Mouse (Mus musculus) liver, adult 2 months (tissue): ENCODE results near the gene Srp9. TPM values are rescaled to one million over a fixed set of nuclear protein-coding genes. Genes with fewer than 3 reads are reported as not detected.

Experiments
- DNase-seq: peaks from one replicate; pipeline ENCODE4 v3.0.0-alpha.2; 2011; ENCODE audit warnings: low read depth, low spot score; ENCODE audit errors: extremely low read depth
- H3K27ac ChIP-seq: fragments of 200-500 bp; replicated peaks from 2 replicates; pipeline ENCODE4 v1.5.1; 2012; ENCODE audit warnings: low read depth, mild to moderate bottlenecking, control low read depth, inconsistent platforms, low read length; ENCODE audit not compliant: insufficient read depth
- H3K27me3 ChIP-seq: fragments of 200-500 bp; 2 replicates; pipeline ENCODE4 v1.6.1; 2012; ENCODE audit warnings: mild to moderate bottlenecking, moderate library complexity, low read length, inconsistent platforms; ENCODE audit not compliant: control insufficient read depth, insufficient read depth
- H3K36me3 ChIP-seq: fragments of 200-500 bp; 2 replicates; pipeline ENCODE4 v1.6.1; 2012; ENCODE audit warnings: low read length, inconsistent platforms; ENCODE audit not compliant: control insufficient read depth, insufficient read depth
- H3K4me1 ChIP-seq: fragments of 200-500 bp; 2 replicates; pipeline ENCODE4 v1.6.1; 2011; ENCODE audit warnings: low read length; ENCODE audit not compliant: control insufficient read depth, insufficient read depth
- H3K4me3 ChIP-seq: fragments of 200-500 bp; 2 replicates; pipeline ENCODE4 v1.5.1; 2011; ENCODE audit warnings: low read depth, mild to moderate bottlenecking, control low read depth, low read length, moderate library complexity; ENCODE audit not compliant: insufficient read depth
- H3K79me2 ChIP-seq: fragments of 200-500 bp; 2 replicates; pipeline ENCODE4 v1.6.1; 2012; ENCODE audit warnings: inconsistent platforms, mild to moderate bottlenecking, low read length, moderate library complexity; ENCODE audit not compliant: control insufficient read depth, insufficient read depth
- H3K9ac ChIP-seq: fragments of 200-500 bp; 2 replicates; pipeline ENCODE4 v1.6.1; 2012; ENCODE audit warnings: low read depth, mild to moderate bottlenecking, control low read depth, inconsistent platforms, low read length
- CTCF ChIP-seq: fragments of 200-500 bp; IDR thresholded peaks from 2 replicates; pipeline ENCODE4 v1.5.1; 2011; ENCODE audit warnings: low read depth, low read length, control low read depth
- POLR2A ChIP-seq: fragments of 200-500 bp; IDR thresholded peaks from 2 replicates; pipeline ENCODE4 v1.6.1; 2011; ENCODE audit warnings: low read length, control low read depth; ENCODE audit not compliant: insufficient read depth; ENCODE audit errors: extremely low read depth
- WGBS: fragments of 180-500 bp; shearing (Covaris S2); methylation state at CpG from one replicate; pipeline ENCODE4 v1.1.7; 2018; 5-methylcytosine and 5-hydroxymethylcytosine counted together
- polyA plus RNA-seq: library from polyadenylated mRNA; depleted of rRNA; stranded (reverse); fragments of >200 nt; gene quantifications from 2 replicates; pipeline ENCODE4 v1.2.3, GENCODE M21; 2012
- total RNA-seq: library from RNA; depleted of rRNA; stranded (reverse); fragments of >200 nt; gene quantifications from 2 replicates; pipeline ENCODE4 v1.2.3, GENCODE M21; 2014

Srp9 gene
- total and polyA plus RNA-seq, 2 experiments, result 47.7 to 110 TPM

DNA sequence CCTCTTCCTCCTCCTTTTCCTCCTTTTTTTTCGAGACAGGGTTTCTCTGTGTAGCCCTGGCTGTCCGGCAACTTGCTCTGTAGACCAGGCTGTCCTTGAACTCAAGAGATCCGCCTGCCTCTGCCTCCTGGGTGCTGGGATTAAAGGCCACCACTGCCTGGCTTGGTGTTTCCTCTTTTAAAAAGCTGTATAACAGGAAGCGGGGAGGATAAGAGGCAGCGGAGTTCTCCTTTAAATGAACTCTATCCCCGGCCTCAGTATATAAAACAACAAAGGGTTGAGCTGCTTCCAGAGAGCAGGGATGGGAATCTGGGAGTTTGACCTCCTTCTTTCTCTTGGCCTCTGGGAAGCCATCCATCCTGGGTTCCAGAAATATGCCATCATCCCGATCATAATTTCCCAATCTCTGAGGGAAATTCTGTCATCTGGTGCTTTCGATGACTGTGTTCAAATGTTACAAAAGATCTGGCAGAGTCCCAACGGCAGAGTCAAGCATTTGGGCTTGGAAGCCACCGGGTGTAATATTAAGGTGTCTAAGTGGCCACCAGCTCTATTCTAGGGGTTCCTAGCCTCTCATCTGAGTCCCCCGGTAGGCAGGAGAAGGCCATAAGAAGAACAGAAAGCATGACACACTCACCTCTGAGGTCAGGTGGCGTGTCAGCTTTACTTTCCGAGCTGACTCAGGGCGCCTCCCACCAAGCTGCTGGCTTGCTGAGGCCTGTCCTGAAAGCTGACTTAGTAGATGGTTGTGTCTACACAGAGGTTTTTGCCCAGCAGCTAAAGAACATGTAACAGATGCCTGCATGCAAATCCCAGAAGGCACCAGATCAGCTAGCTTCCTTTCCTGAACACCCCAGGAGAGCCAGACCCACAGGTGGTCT lies 36.5 kb upstream of the Srp9 start:
- Histone ChIP-seq H3K9ac (no peak overlapping the region), H3K4me3 (no peak overlapping the region), H3K79me2 (no peaks in the 10 kb centered on the region), H3K4me1 (no peaks in the 10 kb centered on the region), H3K27ac (no peak overlapping the region), H3K36me3 (no peaks in the 10 kb centered on the region), H3K27me3 (no peaks in the 10 kb centered on the region)
- no peak for TF ChIP-seq POLR2A
- no peak for TF ChIP-seq CTCF
- 69% methylated on average over 14 of the region's 14 CpGs for WGBS
- no peak for DNase-seq

DNA sequence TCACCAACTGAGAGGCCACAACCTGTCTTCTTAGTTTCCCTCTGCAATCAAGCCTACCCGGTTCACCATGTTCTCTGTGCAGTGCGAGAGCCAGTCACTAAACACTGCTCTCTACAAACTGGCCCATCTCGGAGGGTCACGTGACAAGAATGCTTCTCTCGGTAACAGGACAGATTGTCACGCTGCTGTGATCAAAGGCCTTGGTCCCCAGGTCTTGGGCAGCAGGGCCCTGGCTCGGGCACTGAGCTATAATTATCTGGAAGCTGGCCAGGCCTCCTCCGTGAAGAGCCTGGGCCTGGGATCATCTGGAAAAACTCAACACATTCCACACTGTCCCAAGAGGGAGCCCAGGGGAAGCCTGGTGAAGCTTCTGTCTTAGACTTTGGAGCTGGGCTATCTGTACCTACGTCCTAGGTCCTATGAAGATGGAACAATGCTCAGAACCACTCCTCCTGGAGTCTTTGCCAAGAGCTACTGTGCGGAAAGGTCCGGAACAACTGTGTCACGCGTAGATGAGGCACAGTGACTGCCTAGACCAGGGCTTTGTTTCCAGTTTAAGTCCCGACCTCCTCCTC lies 35.6 kb upstream of the Srp9 start:
- H3K36me3 ChIP-seq, result no peaks in the 10 kb centered on the region
- no peak overlapping the region for H3K9ac ChIP-seq
- no peak overlapping the region for H3K4me3 ChIP-seq
- H3K27ac ChIP-seq, result no peak overlapping the region
- H3K79me2 ChIP-seq, result no peaks in the 10 kb centered on the region
- no peak for DNase-seq
- no peak for TF ChIP-seq POLR2A
- TF ChIP-seq CTCF, result no peak
- no peaks in the 10 kb centered on the region for H3K4me1 ChIP-seq
- no peaks in the 10 kb centered on the region for H3K27me3 ChIP-seq
- 78% methylated on average over 14 of the region's 14 CpGs for WGBS

- Histone ChIP-seq H3K79me2 (no peaks in the 10 kb centered on the region), H3K27me3 (no peaks in the 10 kb centered on the region), H3K36me3 (no peaks in the 10 kb centered on the region), H3K4me1 (no peaks in the 10 kb centered on the region), H3K9ac (no peak overlapping the region), H3K4me3 (no peak overlapping the region), H3K27ac (no peak overlapping the region)
- no peak for DNase-seq
- WGBS, result 75% methylated on average over 15 of the region's 15 CpGs
- TF ChIP-seq CTCF, result no peak
- TF ChIP-seq POLR2A, result no peak
These were observed 34.8 kb upstream of the Srp9 start for GRCm38 (mm10) chr1:182089600-182090297.

- Histone ChIP-seq H3K79me2 (no peaks in the 10 kb centered on the region), H3K4me3 (no peak overlapping the region), H3K27me3 (no peaks in the 10 kb centered on the region), H3K27ac (no peak overlapping the region), H3K4me1 (no peaks in the 10 kb centered on the region), H3K36me3 (no peaks in the 10 kb centered on the region), H3K9ac (no peak overlapping the region)
- DNase-seq, result no peak
- WGBS, result 63% methylated on average over 5 of the region's 5 CpGs
- TF ChIP-seq CTCF (no peak), POLR2A (no peak)
These were observed 34.2 kb upstream of the Srp9 start for GRCm38 (mm10) chr1:182090298-182090677.

- Histone ChIP-seq H3K9ac (no peak overlapping the region), H3K36me3 (no peaks in the 10 kb centered on the region), H3K4me1 (no peaks in the 10 kb centered on the region), H3K4me3 (no peak overlapping the region), H3K27ac (no peak overlapping the region), H3K27me3 (no peaks in the 10 kb centered on the region), H3K79me2 (no peaks in the 10 kb centered on the region)
- no peak for DNase-seq
- WGBS, result 61% methylated on average over 7 of the region's 7 CpGs
- TF ChIP-seq CTCF (no peak), POLR2A (no peak)
These were observed 33.3 kb upstream of the Srp9 start for GRCm38 (mm10) chr1:182091261-182091660.
